Mouse (Mus musculus): ENCODE measurements around the gene Odf2.
A peak's percentile ranks its signal among the peaks of the same experiment; 100 is the strongest.

Odf2 gene

DNA sequence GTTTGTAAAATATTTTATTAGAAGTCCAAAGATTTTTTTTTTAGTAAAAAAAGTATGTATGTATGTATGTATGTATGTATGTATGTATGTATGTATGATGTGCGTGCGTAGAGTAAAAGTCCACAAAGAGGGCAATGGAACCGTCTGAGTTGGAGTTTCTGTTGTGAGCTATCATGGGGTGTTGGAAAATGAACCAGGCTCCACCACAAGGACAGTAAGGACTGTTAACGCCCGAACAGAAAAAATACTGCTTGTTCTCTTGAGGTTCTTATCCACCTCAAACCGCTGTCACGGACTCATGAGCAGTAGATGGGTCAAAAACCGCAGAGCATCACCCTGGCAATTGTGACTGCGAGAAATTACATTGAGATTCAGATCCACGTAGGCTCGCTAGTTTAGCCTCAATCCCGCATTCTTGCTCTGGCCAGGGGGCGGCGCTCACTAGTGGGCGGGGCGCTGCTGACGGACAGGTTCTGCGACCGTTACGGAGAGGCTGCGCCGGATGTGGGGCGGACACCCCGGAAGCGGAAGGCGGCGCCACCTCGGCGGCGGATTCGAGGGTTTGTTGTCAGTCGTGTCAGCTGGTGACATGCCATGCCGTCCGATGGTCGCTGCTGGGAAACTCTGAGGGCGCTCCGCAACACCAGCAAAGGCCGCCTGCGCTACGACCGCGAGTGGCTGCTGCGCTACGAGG, 46.0 kb downstream of the Odf2 start, which contains the start of gene Gle1:
Gene Gle1 (plus strand): TSS at position 521 of the 694 bp plus-strand sequence.
- DNase-seq (ENCODE audit: low read depth): peak; percentile 97

- no peak for DNase-seq (ENCODE audit: low read depth)
Measured at GRCm38 (mm10) chr2:29940073-29940472, 51.1 kb downstream of the Odf2 start.

DNA sequence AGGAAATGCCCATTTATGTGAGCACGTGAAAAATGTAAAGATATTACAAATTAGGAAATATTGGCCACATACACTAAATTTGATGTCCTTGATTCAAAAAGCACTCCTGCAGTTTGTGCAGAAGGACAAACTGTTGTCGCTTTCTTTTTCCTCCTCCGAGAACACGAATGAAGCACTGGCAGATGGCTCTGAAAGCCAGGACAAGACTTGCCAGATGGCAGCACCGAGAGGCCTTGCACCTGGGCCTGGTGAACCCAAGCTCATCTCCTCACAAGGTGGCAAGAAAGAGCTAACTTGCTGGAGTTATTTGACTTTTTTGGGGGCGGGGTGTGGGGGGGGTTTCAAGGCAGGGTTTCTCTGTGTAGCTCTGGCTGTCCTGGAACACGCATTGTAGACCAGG, 51.8 kb downstream of the Odf2 start:
- DNase-seq (ENCODE audit: low read depth): no peak

DNA sequence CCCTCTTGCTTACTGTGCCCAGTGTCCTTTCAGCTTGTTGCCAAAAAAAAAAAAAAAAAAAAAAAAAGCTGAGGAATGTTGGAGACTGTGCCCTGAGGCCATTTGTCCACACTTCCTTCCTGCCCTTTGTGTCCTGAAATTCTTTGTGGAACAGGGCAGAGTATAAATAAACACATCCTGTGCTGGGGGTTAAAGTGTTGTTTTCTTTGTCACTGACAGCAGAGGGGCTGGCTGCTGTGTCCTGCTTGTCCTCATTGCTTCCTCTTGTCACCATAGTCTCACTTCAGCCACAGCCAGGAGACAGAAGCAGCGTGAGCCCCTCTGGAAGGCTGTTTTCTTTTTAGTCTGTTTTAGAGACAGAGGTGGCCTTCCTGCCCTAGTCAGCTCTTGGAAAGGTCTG, 55.7 kb downstream of the Odf2 start:
- DNase-seq (ENCODE audit: low read depth): peak; percentile 15

GRCm38 (mm10) chr2:29948896-29949295, 59.9 kb downstream of the Odf2 start:
- no peak for DNase-seq (ENCODE audit: low read depth)

- DNase-seq (ENCODE audit: low read depth): peak; percentile 9
Measured at GRCm38 (mm10) chr2:29961246-29961645, 72.2 kb downstream of the Odf2 start.

GRCm38 (mm10) chr2:29964354-29965249, 75.6 kb downstream of the Odf2 start:
- peak; percentile 64 for DNase-seq (ENCODE audit: low read depth)

GRCm38 (mm10) chr2:29965250-29965843, 76.3 kb downstream of the Odf2 start, which contains the start of gene Sptan1:
Sptan1 (plus strand) TSS chr2:29965560.
- DNase-seq (ENCODE audit: low read depth): peak; percentile 98

DNA sequence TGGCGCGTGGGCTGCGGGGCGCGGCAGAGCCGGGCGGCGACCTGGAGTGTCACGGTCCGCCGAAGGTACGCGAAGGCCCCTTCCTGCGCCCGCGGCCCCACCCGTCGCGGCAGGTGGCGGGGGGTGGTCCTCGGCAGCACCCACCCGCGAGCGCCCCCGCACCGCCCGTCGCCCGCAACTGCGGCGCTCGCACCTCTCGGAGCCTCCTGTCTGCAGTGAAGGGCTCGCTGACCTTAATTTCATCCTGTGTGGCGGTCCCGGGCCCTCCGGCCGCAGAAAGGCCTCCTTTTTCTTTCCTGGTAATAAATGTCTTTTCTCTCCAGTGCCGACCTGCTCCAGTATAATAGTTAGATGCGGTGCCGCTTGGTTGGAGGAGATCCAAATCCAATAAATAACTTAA, 76.9 kb downstream of the Odf2 start:
- DNase-seq (ENCODE audit: low read depth): peak; percentile 55

DNA sequence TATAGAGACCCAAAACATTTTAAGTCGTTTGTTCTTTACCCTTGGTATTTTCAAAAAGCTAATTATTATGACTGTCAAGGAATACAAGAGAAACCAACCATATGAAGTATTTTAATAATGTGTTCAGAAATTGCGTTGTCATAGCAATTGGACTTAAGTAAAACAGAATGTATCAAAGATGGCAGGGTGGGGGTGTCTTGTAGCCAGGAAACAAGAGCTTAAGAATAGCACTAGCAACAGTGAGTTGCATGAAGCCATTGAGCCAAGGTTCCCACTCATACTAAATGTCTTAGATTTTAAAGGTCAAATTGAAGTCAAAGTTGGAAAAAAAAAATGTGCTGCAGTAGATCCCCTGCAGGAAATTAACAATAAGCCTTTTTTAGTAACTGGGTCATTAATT, 77.8 kb downstream of the Odf2 start:
- peak; percentile 21 for DNase-seq (ENCODE audit: low read depth)

- DNase-seq (ENCODE audit: low read depth): no peak
Measured at GRCm38 (mm10) chr2:29967768-29968167, 78.7 kb downstream of the Odf2 start.

- DNase-seq (ENCODE audit: low read depth): peak; percentile 54
Measured at GRCm38 (mm10) chr2:29968638-29969037, 79.6 kb downstream of the Odf2 start.

- peak; percentile 86 for DNase-seq (ENCODE audit: low read depth)
Measured at GRCm38 (mm10) chr2:29971838-29972635, 83.0 kb downstream of the Odf2 start.

GRCm38 (mm10) chr2:29973525-29973924, 84.5 kb downstream of the Odf2 start:
- no peak for DNase-seq (ENCODE audit: low read depth)

GRCm38 (mm10) chr2:29977307-29977706, 88.3 kb downstream of the Odf2 start:
- DNase-seq (ENCODE audit: low read depth): peak; percentile 84

DNA sequence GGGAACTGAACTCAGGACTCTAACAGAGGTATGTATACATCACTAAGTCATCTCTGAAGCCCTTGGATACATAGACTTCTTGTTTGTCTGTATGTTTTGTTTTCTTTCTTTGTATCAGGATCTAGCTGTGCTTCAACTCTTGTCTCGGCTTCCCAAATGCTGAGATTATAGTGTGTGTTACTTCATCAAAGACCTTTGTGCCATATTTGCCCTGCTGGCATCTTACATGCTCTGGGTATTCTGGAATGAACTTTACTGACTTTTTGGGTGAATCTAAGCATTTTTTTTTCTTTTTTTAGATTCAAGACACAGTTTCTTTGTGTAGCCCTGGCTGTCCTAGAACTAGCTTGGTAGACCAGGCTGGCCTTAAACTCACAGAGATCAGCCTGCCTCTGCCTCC, 91.6 kb downstream of the Odf2 start:
- DNase-seq (ENCODE audit: low read depth): no peak

Measured in NIH3T3 (cell line).